ENCODE assay signal across 8 mouse cellular contexts in genomic region chr8:121651308-121651873, GRCm38 (mm10). TPM values are rescaled to one million over a fixed set of nuclear protein-coding genes. Genes with fewer than 3 reads are reported as not detected.
A peak's percentile ranks its signal among the peaks of the same experiment; 100 is the strongest.
DNase-seq lines count a peak whose midpoint lies in the region; ATAC-seq and TF ChIP-seq lines count a peak whose summit lies in the region.

No protein-coding gene starts in this region.

- WGBS in heart, embryonic 14.5 days: 14% methylated on average over 46 of the region's 47 CpGs
- 13% methylated on average over 47 of the region's 47 CpGs for WGBS in limb, embryonic 15.5 days

- intact Hi-C loops in heart, postnatal 10 days (cut with DNase I): loop anchor here (2.0 to 10.0 kb wide), 2 partner anchors 27 to 47 kb away; no protein-coding TSS in a partner anchor

- H3K27ac ChIP-seq in heart, embryonic 14.5 days (replicated peaks in 1 of 2; ENCODE audit: control insufficient read depth in 1 of 2, insufficient read depth in 1 of 2, low read depth in 2 of 2, low read length in 2 of 2): peak overlapping the region in 1 of 2 experiments; percentile 57; a peak in 2 of 4 replicates
- no peak overlapping the region for H3K27ac ChIP-seq in ES-Bruce4 (ENCODE audit: insufficient read depth, low read length)
- H3K27ac ChIP-seq in embryonic fibroblast, embryonic 13.5 days (ENCODE audit: insufficient read depth, low read length): no peak overlapping the region
- H3K27ac ChIP-seq in limb, embryonic 15.5 days: no peak overlapping the region

- peak overlapping the region; percentile 74 to 89 for H3K4me3 ChIP-seq in heart, embryonic 14.5 days (ENCODE audit: control insufficient read depth in 1 of 2, insufficient read depth in 1 of 2, low read depth in 1 of 2, low read length in 2 of 2)
- H3K4me3 ChIP-seq in ES-Bruce4 (ENCODE audit: low read depth, low read length): peak overlapping the region; percentile 78
- peak overlapping the region; percentile 62 for H3K4me3 ChIP-seq in embryonic fibroblast, embryonic 13.5 days (ENCODE audit: insufficient read depth, low read length)
- peak overlapping the region; percentile 78 for H3K4me3 ChIP-seq in limb, embryonic 15.5 days

- no peak for TF ChIP-seq POLR2A in ES-Bruce4 (IDR thresholded peaks at IDR 0.05; ENCODE audit: insufficient read depth, low read length)
- no peak for TF ChIP-seq POLR2A in embryonic fibroblast, embryonic 13.5 days (IDR thresholded peaks at IDR 0.05; ENCODE audit: low read depth, low read length)

- peaks cover 20% of the 10 kb centered on the region; the same call in 1 of the 2 replicates for H3K36me3 ChIP-seq in heart, embryonic 14.5 days (ENCODE audit: control insufficient read depth, insufficient read depth, low read length)
- H3K36me3 ChIP-seq in ES-Bruce4 (ENCODE audit: control insufficient read depth, insufficient read depth, low read length, poor library complexity, severe bottlenecking): no peaks in the 10 kb centered on the region
- H3K36me3 ChIP-seq in limb, embryonic 15.5 days: no peaks in the 10 kb centered on the region

- ATAC-seq in heart, embryonic 14.5 days (ENCODE audit: insufficient number of reproducible peaks, insufficient read depth, low FRiP score, low read depth): no peak
- ATAC-seq in limb, embryonic 15.5 days (ENCODE audit: insufficient number of reproducible peaks, low FRiP score, low TSS enrichment, low read depth): no peak

- H3K9ac ChIP-seq in heart, embryonic 14.5 days (ENCODE audit: low read length): peak overlapping the region; percentile 82
- peak overlapping the region; percentile 90 for H3K9ac ChIP-seq in ES-Bruce4 (ENCODE audit: low read depth, poor library complexity, severe bottlenecking)
- peak overlapping the region; percentile 48 for H3K9ac ChIP-seq in limb, embryonic 15.5 days

- no peak for TF ChIP-seq EP300 in ES-Bruce4 (IDR thresholded peaks at IDR 0.05; ENCODE audit: insufficient read depth, low read depth, low read length)

- no peaks in the 10 kb centered on the region for H3K9me3 ChIP-seq in heart, embryonic 14.5 days (ENCODE audit: control insufficient read depth, low read length)
- no peaks in the 10 kb centered on the region for H3K9me3 ChIP-seq in ES-Bruce4 (replicated peaks; ENCODE audit: control insufficient read depth, insufficient read depth, low read length, poor library complexity, severe bottlenecking)
- H3K9me3 ChIP-seq in limb, embryonic 15.5 days: no peaks in the 10 kb centered on the region

- no peak for TF ChIP-seq CTCF in ES-Bruce4 (IDR thresholded peaks at IDR 0.05; ENCODE audit: low read depth, low read length)
- TF ChIP-seq CTCF in embryonic fibroblast, embryonic 13.5 days (IDR thresholded peaks at IDR 0.05; ENCODE audit: borderline replicate concordance, insufficient read depth, low read length): no peak

- no peaks in the 10 kb centered on the region for H3K27me3 ChIP-seq in heart, embryonic 14.5 days (ENCODE audit: control insufficient read depth, insufficient read depth, low read length)
- H3K27me3 ChIP-seq in ES-Bruce4 (ENCODE audit: control insufficient read depth, insufficient read depth, low read length, poor library complexity, severe bottlenecking): no peaks in the 10 kb centered on the region
- H3K27me3 ChIP-seq in limb, embryonic 15.5 days: no peaks in the 10 kb centered on the region

- peaks cover 27 to 48% of the 10 kb centered on the region in 2 experiments for H3K4me1 ChIP-seq in heart, embryonic 14.5 days (ENCODE audit: control insufficient read depth in 2 of 2, insufficient read depth in 2 of 2, low read length in 2 of 2)
- no peaks in the 10 kb centered on the region for H3K4me1 ChIP-seq in ES-Bruce4 (ENCODE audit: control insufficient read depth, insufficient read depth, low read length)
- peaks cover 11% of the 10 kb centered on the region for H3K4me1 ChIP-seq in embryonic fibroblast, embryonic 13.5 days (ENCODE audit: control insufficient read depth, insufficient read depth, low read length)
- H3K4me1 ChIP-seq in limb, embryonic 15.5 days: peaks cover 53% of the 10 kb centered on the region

- H3K4me2 ChIP-seq in heart, embryonic 14.5 days (ENCODE audit: low read length): peak overlapping the region; percentile 99
- peak overlapping the region; percentile 92 for H3K4me2 ChIP-seq in limb, embryonic 15.5 days

- DNase-seq in heart, postnatal 10 days: no peak
- DNase-seq in yolk sac, embryonic 10.5 days (ENCODE audit: low spot score): no peak
- DNase-seq in frontal cortex, postnatal 25 days (ENCODE audit: low spot score in 2 of 2): no peak
- DNase-seq in ovary, postnatal 14 days (ENCODE audit: low spot score): no peak

RNA-seq across cellular contexts. Expression of gene Zcchc14, which starts 1.3 kb away (rescaled TPM):
- 12.9 and 13.9 TPM in 2 replicates for polyA plus RNA-seq in heart, embryonic 14.5 days (2014; fragmentation: Nextera tagmentation; extraction: Ambion mirVana)
- 10 to 100 TPM; 40.5 to 43.3 TPM for total RNA-seq in heart, postnatal 10 days (2021)
- polyA plus RNA-seq in ES-Bruce4 (2011; ENCODE audit: insufficient read depth, insufficient read length, low read depth, missing spikeins): 38.1 and 39.9 TPM in 2 replicates
- 55.5 and 64.8 TPM in 2 replicates for polyA plus RNA-seq in embryonic fibroblast, embryonic 13.5 days (2011; ENCODE audit: insufficient read length, low read depth, missing spikeins)
- 11.2 and 13.8 TPM in 2 replicates for polyA plus RNA-seq in limb, embryonic 15.5 days (2015; fragmentation: Nextera tagmentation; extraction: Ambion mirVana)
